Mouse (Mus musculus): ENCODE measurements at regions not wholly inside any gene's neighbourhood (a gene's known extent, or its start where the extent isn't known, plus 50 kb on each side); places are given as distances from the start of the nearest gene placed in this dataset.

- DNase-seq: no peak
Observed at GRCm38 (mm10) chr1:193928607-193929006, 558.5 kb upstream of the Camk1g start.

GRCm38 (mm10) chr1:193922756-193923155, 552.7 kb upstream of the Camk1g start:
- no peak for DNase-seq

GRCm38 (mm10) chr1:193919243-193919642, 549.1 kb upstream of the Camk1g start:
- DNase-seq: no peak

- DNase-seq: no peak
Observed at GRCm38 (mm10) chr1:193905711-193906110, 535.6 kb upstream of the Camk1g start.

GRCm38 (mm10) chr1:193894072-193894471, 524.0 kb upstream of the Camk1g start:
- DNase-seq: no peak

GRCm38 (mm10) chr1:193876540-193876939, 506.4 kb upstream of the Camk1g start:
- DNase-seq: no peak

DNA sequence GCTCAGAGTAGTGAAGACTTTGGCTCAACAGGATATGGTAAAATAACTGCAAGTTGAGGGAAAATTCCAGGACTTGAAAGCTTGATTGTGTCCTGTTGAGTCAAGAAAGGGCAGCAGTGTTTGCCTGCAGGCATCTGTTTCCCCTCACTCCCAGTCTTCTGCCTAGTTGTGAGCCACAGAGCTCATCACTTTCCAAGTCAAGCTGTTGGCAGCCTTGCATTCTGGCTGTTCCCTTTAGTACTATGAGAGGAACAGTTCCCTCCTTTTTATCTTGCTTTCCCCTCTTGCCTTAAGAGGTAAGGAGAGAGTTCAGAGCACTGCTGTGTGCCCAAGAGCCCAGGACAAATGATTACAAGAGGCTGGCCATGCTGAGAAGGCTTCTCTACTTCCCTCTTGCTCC, 506.0 kb upstream of the Camk1g start:
- DNase-seq: no peak

GRCm38 (mm10) chr1:193875287-193875686, 505.2 kb upstream of the Camk1g start:
- DNase-seq: no peak

GRCm38 (mm10) chr1:193870731-193871130, 500.6 kb upstream of the Camk1g start:
- no peak for DNase-seq

DNA sequence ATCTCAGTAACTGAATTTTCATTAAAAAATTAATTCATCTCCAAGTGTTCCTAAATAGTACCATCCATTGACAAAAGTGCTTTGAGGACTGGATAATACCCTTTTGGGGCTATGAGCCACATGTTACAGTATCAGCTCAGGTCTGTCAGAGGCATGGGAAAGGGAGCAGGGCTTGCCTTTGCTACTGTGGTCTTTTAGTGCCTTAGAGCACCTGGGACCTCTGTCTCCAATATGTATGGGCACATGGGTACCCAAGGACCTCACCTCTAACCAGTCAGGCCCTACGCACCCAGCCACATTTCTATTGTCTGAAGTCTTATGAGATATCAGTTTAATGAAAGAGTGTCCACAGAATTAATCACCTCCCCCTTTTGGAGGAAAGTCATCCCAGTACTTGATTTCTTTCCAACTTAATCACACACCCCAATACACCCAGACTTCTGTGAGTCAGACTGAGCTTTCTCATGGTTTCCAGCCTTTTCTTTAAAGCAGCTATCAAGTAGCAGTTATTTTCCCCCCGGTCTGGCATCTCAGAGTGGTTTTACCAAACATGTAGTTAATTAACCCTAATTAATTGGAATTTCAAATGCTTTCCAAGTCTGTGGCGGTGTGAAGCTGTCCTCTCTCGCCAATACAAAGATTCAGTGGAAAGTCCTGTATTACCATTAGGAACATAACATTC, 498.7 kb upstream of the Camk1g start:
- DNase-seq: no peak

- no peak for DNase-seq
Observed at GRCm38 (mm10) chr1:193860767-193861299, 490.7 kb upstream of the Camk1g start.

GRCm38 (mm10) chr1:193860354-193860753, 490.3 kb upstream of the Camk1g start:
- DNase-seq: no peak

DNA sequence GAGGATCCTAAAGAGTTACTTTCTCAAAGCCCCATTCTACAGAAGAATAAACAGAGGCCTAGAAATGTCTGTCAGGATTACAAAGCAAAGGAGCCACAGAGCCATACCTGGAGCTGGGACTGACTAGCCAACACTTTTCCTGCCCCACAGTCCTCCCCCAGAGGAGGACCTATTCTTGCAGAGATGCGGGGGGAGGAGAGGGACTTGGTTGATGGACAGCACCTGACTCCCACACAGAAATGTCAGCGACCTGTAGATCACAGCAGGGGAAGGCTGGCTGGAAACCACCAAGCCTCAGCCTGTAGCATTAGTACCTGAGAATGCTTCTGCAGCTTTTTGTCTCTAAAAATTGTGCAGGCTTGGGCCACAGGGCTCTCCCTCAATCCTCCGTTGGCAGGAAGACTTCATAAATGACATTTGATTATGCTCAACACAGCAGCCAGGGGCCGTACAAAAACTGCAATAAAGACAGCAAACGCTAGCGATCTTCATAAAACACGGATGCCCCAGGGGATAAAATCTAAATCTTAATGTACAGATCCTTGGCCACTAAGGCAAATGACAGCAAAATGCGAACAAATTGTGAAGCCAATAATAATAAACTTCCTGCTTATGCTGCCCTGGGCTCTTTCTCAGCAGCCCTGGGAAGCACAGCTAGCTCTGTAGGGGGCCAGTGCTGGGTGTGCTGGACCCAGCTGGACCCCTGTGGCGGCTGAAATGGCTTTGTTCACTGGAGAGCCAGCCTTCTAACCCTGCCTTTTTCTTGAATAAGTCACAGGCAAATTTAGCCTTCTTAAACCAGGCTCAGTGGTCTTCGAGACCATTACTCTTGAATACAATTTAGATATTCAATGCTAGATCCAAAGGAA, 489.4 kb upstream of the Camk1g start:
- DNase-seq: no peak

DNA sequence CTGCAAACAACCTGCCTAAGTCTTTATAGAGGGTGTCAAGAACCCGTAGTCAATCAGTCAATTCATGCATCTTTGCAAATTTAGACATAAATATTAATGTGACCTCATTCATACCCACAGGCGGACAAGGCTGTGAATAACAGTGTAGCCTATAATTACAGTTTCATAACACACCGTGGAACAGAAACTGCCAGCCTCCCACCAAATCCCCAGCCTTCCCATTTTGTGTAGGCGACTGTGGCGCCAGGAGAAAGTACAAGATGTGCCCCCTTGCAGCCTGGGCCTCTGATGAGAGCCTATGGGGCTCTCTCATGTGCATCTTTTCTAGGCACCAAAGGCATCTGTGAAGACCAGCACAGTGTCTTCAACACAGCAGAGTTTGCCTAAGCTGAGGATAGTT, 477.8 kb upstream of the Camk1g start:
- DNase-seq: no peak

- DNase-seq: no peak
Observed at GRCm38 (mm10) chr1:193844868-193845267, 474.8 kb upstream of the Camk1g start.

DNA sequence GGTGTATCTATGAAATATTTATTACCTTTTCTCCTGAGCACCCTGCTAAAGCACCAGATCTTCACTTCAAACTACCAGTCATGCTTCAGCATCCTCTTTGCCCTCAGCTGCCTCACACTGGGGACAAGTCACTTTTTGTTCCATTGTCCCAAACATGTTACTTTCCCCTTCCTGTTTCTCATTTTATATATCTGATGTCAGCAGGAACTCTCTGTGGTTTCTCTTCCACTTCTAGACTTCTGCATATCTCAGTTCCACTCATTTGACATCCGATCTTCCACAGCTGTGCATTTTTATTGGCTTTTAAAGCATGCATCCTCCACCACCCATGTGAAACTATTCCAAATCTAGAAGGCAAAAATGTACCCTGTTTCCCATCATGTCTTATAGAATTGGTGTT, 474.4 kb upstream of the Camk1g start:
- DNase-seq: no peak

GRCm38 (mm10) chr1:193800998-193801397, 430.9 kb upstream of the Camk1g start:
- no peak for DNase-seq

- no peak for DNase-seq
Observed at GRCm38 (mm10) chr1:193790579-193790978, 420.5 kb upstream of the Camk1g start.

GRCm38 (mm10) chr1:193788496-193788895, 418.4 kb upstream of the Camk1g start:
- no peak for DNase-seq

- DNase-seq: no peak
Observed at GRCm38 (mm10) chr1:193787417-193787816, 417.3 kb upstream of the Camk1g start.

- DNase-seq: peak; percentile 49
Observed at GRCm38 (mm10) chr1:193784966-193785365, 414.9 kb upstream of the Camk1g start.

- no peak for DNase-seq
Observed at GRCm38 (mm10) chr1:193784526-193784925, 414.4 kb upstream of the Camk1g start.

- no peak for DNase-seq
Observed at GRCm38 (mm10) chr1:193778181-193778580, 408.1 kb upstream of the Camk1g start.

DNA sequence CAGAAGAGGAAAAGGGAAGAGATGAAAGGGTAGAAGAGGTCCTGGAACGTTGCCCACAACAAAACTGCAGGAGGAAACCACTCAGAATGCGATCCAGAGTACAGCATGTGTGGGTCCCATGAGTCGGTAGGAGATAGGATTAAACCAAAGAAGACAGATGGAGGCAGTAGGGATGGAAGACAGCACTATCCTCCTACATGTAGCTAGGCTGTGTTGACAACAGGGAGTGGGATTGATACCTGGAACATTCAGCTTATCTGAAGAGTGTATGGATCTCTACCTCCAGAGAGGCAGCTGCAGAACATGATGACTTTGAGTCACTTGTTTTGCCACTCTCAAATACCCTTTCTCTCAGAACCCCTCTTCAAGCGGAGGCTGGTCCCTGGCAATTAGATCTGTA, 399.4 kb upstream of the Camk1g start:
- DNase-seq: no peak
